Mouse (Mus musculus) MEL (cell line): ENCODE measurements around the gene Gm20388.

Experiments used
- CHD1 ChIP-seq: IDR thresholded peaks from 2 replicates; pipeline ENCODE4 v1.6.1; 2012; ENCODE audit warnings: low read depth, mild to moderate bottlenecking, inconsistent platforms, low read length, improper control_type of control experiment
- CTCF ChIP-seq, 3 experiments: IDR thresholded peaks in 2 of 3; conservative IDR thresholded peaks in 1 of 3; 2 replicates each; pipeline ENCODE4 v1.5.1; 2011 to 2012; ENCODE audit warnings: low read length in 3 of 3, low read depth in 2 of 3, mild to moderate bottlenecking in 2 of 3, improper control_type of control experiment in 1 of 3, inconsistent platforms in 1 of 3, mixed read lengths in 1 of 3, moderate library complexity in 1 of 3; ENCODE audit not compliant: control insufficient read depth in 1 of 3, insufficient read depth in 1 of 3, poor library complexity in 1 of 3, severe bottlenecking in 1 of 3
- EP300 ChIP-seq, 2 experiments: IDR thresholded peaks; 2 replicates each; pipeline ENCODE4 v1.6.1; 2011; ENCODE audit warnings: improper control_type of control experiment in 2 of 2, low read length in 2 of 2, low read depth in 1 of 2, mild to moderate bottlenecking in 1 of 2
- GATA1 ChIP-seq: IDR thresholded peaks from 2 replicates; pipeline ENCODE4 v1.6.1; 2011; ENCODE audit warnings: low read depth, low read length, improper control_type of control experiment
- MYB ChIP-seq: IDR thresholded peaks from 2 replicates; pipeline ENCODE4 v1.6.1; 2011; ENCODE audit warnings: mild to moderate bottlenecking, low read depth, low read length, improper control_type of control experiment
- RCOR1 ChIP-seq: IDR thresholded peaks from 2 replicates; pipeline ENCODE4 v1.6.1; 2012; ENCODE audit warnings: low read depth, mild to moderate bottlenecking, inconsistent platforms, low read length, improper control_type of control experiment
- ZNF384 ChIP-seq: IDR thresholded peaks from 2 replicates; pipeline ENCODE4 v1.6.1; 2012; ENCODE audit warnings: low read depth, mild to moderate bottlenecking, inconsistent platforms, low read length, improper control_type of control experiment

GRCm38 (mm10) chr8:122199841-122200240 lies 2289.2 kb downstream of the Gm20388 start:
- TF ChIP-seq EP300 (IDR thresholded peaks at IDR 0.05; ENCODE audit: low read depth in 1 of 2, low read length in 2 of 2) (no peak), CHD1 (no peak), MYB (no peak), CTCF (IDR thresholded peaks at IDR 0.05 in 2 of 3, conservative IDR thresholded peaks at IDR 0.05 in 1 of 3; ENCODE audit: control insufficient read depth in 1 of 3, insufficient read depth in 1 of 3, low read depth in 2 of 3, low read length in 3 of 3, poor library complexity in 1 of 3, severe bottlenecking in 1 of 3) (no peak), ZNF384 (no peak), GATA1 (no peak), RCOR1 (no peak)
